Mouse (Mus musculus) liver, embryonic 14.5 days (tissue): ENCODE measurements around the gene Msln.

Experiments used
- CTCF ChIP-seq: IDR thresholded peaks from 2 replicates; pipeline ENCODE4 v1.5.1; 2016; ENCODE audit warnings: antibody characterized with exemption, low read depth, control low read depth
- EP300 ChIP-seq: IDR thresholded peaks from 2 replicates; pipeline ENCODE4 v1.6.1; 2016; ENCODE audit warnings: antibody characterized with exemption, low read depth

- TF ChIP-seq CTCF = no peak
- TF ChIP-seq EP300 = no peak
These were observed 40.8 kb upstream of the Msln start for GRCm38 (mm10) chr17:25794998-25795397.
